Mouse (Mus musculus) gastrocnemius, postnatal 14 days (tissue): ENCODE results near the gene Lhx5. TPM values are rescaled to one million over a fixed set of nuclear protein-coding genes. Genes with fewer than 3 reads are reported as not detected.

Experiments used
- DNase-seq: peaks from one replicate; pipeline ENCODE4 v3.0.0; 2021; ENCODE audit warnings: mixed read lengths
- intact Hi-C: fragments of 180-260 bp; cut with DNase I; formaldehyde crosslinking; loops from one replicate; pipeline ENCODE4 v1.15.1; 2025; ENCODE audit warnings: low total_unique reads
- long read RNA-seq, 2 experiments: library from polyadenylated mRNA; stranded (forward); transcript quantifications; one replicate each; pipeline ENCODE4 v2.0.0; 2021
- total RNA-seq, 2 experiments: library from RNA; stranded (reverse); gene quantifications; 2 replicates each; pipeline ENCODE4 v1.2.3; 2021

Lhx5 gene
- not detected for total RNA-seq
- long read RNA-seq, experiment 1: 0 reads
- long read RNA-seq, experiment 2: 0 reads

DNA sequence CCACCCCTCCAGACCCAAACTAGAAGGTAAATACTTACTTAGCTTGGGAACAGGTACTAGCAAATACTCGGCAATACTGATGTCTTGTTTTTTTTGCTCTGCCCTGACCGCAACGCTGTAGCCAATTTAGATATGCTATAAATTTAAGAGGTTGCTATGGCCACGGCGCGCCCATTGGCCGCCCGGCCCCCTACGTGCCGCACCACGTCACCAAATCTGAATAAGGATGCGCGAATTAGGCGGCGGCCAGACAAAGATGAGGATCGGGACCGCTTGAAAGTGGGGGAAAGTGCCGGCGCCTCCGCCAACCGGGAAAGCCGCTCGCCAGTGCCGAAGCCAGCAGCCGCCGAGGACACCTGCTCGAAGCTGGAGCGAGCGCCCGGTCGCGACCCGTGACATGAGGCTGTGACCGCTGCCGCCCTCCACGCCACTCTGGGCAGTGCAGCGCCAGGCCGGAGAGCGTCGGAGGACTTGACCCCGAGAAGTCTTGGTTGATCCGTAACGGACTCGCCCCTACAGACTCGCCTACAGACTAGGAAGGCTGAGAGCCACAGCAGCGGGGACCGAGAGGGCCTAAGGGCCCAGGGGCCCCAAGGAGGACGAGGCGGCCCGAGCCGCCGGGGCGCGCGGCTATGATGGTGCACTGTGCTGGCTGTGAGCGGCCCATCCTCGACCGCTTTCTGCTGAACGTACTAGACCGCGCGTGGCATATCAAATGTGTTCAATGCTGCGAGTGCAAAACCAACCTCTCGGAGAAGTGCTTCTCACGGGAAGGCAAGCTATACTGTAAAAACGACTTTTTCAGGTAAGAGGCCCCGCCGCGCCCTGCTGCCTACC, at the start of gene Lhx5:
Gene Lhx5, plus strand, starts transcription at position 51 of the 837 bp plus-strand sequence.
- no peak for DNase-seq
- intact Hi-C loops: no loop called here

DNA sequence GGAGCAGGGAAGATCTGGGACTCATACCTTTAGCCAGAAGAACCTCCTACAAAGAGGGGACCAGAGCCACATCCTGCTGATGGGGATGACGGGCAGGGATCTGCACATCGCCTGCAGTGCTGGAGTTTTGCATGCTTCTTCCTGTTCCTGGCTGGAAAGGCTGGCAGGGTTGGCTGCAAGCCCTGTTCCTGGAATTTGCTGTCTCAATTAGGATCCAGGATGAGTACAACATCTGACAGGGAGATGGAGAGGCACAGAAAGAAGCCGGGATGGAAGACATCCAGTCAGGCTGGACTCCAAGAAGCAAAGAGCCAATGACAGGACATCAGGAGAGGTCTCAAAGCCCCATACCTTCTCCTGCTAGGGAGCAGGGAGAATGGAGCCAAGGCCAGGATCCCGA, 45.1 kb upstream of the Lhx5 start:
- no peak for DNase-seq
- intact Hi-C loops: no loop called here

DNA sequence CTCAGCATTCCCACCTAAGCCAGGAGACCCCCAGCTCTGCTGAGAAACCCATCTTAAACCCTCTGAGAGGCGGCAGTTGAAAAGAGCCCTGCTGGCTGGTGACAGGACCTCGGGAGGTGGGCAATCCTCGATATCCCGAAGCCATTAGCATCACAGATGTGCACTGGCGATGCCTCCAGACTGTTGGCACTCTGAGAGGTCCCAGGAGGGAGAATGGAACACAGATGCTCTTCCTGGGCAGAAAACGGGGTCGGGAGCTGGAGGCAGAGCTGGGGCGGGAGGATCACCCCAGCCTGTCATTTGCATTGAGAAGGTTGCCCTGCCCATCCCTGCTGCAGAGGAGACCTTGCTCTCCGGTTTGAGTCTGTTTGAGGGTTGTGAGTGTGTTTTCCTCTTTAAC, 42.7 kb upstream of the Lhx5 start:
- intact Hi-C loops: no loop called here
- no peak for DNase-seq

DNA sequence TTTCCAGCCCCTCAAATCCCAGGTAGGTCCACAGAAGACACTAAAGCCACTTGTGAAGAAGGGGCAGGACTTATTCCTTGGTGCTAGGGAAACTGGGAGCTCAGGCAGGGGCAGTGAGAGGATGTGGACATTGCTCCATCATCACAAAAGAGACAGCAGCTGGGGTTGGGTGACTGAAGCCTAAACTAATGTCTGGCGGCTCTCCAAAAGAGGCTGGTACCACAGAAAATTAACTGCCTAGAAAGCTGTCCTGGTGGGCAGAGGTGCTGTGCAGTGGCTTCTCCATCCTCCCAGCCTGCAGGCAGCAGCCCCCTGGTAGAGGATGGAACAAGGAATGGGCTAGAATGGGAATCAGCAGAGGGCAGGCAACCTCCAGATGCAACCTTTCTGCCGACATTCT, 41.5 kb upstream of the Lhx5 start:
- no peak for DNase-seq
- intact Hi-C loops: no loop called here

DNA sequence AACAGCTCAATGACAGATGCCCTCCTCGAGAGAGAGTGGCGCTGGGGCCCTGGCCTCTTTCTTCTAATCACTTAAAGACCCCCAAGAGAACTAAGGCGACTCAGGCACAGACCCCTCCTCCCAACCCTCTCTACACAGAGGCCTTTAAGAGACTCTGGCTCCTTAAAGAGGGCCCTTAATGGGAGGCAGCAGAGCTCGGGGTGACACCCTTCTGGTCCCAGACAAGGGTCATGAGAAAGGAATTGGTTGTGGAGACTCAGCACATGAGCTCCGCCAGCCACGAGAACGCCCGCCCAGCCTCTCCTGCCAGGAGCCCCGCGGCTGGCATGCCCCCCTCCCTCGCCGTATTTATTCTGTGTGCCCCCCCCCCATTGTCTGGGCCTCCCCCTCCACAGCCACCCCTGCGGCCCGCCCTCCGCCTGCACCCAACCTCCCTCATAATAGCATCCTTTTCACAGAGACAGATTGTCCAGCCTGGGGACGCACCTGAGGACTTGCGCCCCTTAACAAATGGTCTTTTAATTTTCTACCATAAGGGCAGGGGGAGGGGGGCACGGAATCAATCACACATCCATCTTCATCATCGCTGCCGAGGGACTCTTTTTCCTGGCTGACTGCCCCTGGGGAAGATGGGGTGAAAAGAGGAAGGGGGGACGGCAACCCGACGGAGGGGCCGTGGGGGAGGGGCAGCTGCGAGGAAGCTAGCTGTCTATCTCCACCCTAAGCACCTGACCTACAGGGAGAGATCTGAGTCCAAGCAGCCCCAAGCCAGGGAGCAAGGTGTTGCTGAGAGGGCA, 37.4 kb upstream of the Lhx5 start:
- intact Hi-C loops: no loop called here

DNA sequence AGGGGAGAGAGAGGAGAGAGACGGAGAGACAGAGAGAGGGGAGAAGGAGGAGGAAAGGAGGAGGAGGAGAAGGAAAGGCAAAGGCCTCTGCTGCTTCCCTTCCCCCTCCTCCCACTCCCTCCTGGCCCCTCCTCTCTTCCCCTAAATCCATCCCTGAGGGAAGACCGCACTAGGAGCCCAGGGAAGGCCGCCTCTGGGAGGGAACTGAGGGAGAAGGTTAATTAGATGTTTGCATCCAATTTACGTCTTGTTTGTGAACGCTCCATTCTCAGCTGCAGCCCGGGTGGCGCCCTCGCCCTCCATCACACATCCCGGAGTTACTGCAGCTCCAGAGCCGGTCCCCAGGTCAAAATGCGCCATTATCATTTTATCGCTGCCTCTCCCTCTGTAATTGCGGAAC, 33.5 kb upstream of the Lhx5 start:
- no peak for DNase-seq
- intact Hi-C loops: no loop called here

More for the DNA sequence above, 37.4 kb upstream of the Lhx5 start:
- no peak for DNase-seq

DNA sequence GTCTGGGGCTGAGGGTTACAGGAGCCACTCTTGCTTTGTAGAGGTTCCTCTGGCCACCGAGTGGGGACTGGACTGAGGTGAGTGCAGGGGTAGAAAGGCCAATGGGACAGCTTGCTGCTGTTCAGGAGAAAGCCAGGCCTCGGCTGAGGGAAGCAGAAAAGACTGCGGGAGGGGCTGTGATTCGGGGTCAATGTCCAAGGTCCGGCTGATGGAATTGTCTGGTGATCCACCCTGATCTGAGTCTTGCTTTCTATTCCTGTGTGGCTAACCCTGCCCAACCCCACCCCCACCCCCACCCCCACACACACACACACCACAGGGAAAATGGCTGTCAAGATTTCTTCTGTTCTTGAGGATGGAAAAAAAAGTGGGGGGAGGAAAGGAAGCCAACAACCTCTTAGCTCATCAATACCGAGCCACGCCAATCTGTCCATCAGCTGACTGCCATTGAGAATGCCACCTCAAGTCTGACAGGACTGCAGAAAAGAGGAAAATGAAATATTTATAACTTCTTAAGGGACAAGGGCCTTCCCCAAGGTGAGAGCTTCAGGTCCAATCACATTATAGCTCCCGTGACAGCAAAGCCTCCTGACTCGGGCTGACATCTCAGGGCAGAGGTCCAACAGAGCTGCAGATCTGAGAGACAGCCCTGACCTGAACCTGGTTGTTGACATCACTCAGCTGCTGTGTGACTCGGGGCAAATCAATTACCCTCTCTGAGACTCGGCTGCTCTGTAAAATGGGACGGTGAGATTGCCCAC, 26.5 kb upstream of the Lhx5 start:
- DNase-seq: no peak
- intact Hi-C loops: no loop called here

DNA sequence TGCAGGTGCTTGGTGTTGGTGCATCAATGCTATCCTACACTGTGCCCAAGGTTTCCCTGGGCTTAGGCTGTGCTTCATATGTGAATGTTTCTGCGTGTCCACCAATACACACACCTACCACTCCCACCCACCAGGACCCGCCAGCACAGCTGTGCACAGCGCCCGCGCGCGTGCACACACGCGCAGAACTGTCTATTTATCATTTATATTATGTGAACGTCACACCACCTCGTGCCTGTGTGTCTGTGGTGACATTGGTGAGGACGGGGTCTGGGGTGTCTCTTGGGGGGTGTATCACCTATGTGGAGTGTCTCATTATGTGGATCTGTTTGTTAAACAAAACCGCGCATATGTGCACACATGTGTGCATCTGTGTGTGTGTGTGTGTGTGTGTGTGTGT, 22.6 kb upstream of the Lhx5 start:
- no peak for DNase-seq
- intact Hi-C loops: no loop called here

DNA sequence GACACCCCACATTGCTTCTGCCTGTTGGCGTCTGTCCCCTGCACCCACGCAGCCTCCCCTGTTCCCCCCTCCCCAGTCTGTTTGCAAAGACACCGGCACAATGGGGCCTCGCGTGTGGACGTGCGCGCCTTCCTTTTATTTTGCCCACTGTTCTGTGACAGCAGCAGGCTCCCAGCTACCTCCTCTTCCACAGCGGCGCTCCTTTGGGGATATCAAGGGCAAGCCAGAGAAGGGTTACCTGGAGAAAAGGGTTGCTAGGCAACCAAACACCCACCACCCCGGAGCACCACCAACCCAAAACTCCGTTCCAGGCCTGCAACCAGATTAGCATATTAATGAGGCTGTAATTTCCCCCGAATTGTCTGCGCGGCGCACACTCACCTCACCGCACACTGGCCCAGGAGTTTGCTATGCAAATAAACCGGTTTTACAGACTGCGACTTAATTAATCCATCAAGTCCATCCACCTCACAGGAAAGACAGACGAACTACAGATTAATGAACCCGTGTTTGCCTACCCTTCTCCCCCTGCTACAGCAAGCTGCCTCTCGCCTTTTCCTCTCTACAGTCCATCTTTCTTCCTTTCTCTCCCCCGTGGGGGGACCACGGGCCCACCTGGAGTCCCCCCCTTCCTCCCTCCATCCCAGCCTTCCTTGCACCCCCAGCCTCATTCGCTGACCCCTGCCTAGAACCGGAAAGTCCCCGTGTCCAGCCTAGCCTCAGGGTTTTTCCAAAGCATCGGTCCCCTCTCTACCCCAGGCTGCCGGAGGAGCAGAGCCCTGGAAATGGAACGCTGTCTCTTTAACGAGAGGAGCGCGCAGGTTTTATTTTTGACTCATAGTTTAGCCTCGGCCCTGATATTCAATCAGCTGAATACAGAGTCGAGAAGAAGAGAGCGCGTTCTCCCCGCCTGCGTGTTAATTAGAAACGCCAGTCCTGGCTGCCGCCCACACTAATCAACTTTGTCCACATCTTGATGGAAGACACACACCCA, 21.8 kb upstream of the Lhx5 start:
- intact Hi-C loops: no loop called here
- no peak for DNase-seq

DNA sequence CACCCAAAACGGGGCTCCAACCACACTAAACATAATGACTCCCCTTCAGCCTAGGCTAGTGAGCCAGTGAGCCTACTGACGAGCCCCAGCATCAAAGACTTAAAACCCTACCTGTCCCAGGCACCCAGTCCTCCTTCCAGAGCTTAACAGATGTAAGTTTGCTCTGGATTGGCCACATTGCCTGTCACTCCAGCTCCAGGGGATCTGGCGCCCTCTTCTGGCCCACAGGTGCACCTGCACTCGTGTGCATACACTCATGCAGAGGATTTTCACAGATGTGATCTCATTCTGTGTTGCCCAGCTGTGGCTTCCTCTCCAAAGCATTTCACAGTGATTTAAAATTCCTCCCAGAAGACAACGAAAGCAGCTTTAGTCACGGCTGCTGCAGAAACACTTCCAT, 18.1 kb upstream of the Lhx5 start:
- intact Hi-C loops: no loop called here
- DNase-seq: no peak

DNA sequence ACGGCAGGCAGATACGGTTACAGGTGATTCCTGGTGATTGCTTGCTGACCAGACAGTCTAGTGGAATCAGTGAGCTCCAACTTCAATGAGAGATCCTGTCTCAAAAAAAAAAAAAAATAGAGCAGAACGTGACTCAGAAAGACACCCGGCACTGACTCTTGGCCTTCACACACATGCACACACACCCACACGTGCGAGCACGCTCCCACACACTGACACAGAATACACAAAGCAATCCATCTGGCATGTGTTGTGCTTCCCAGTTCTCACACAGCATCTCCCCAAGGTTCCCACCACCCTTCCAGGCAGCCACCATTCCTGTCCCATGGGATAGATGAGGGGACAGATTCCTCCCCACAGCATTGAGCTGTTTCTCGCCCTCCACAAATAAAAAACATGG, 11.4 kb upstream of the Lhx5 start:
- no peak for DNase-seq
- intact Hi-C loops: no loop called here

DNA sequence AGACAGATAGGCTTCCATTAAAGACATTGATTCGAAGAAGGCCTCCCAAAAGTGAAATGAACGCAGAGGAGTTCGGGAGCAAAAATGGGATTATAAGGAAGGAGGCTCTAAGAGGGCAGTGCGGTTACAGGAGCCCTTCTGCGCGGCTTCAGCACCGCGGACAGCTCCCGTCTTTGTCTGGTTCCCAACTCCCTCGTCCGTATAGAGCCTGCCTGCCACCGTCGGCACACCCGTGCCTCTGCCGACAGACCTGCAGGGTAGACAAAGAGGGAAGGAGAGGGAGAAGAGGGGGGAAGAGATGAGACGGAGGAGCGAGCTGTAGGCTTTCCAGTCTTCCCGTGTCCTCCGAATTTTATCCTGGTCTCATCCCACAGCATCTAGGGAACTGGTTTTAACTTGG, 7.5 kb upstream of the Lhx5 start:
- intact Hi-C loops: no loop called here
- peak; percentile 69 for DNase-seq

DNA sequence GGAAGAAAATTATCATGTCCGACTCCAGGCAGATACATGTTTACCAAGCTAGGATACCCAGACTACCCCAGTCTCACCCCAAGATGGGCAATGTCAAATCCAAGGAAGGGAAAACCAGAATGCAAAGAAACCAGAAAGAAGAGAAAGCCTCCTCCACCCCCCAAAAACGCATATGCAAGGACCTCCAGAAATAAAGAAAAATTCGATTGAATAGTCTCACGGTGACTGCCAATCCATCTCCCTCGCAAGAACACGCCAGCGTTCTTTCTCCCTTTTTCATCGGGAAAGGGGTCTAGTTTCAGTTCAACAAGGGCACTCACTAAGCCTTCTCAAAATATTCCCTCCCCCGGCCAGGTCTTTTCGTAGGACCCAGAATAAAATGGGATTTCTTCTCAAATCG, 6.8 kb upstream of the Lhx5 start:
- no peak for DNase-seq
- intact Hi-C loops: no loop called here

DNA sequence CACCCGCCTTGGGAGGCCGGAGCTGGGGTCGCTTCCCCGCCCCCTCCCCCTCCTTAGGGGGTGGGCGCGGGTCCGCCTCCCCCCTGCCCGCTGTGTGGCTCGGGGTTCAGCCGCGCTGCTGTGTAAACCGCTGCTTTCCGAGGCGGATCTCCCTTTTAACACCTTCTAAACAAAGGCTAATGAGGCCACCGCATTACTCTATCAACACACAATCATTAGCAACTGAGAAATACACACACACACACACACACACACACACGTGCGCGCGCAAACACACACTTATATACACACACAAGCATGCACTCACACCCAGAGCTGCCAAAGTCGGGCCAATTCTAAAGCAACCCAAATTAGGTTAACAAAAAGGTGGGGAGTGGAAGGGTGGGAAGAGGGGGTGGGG, 5.8 kb upstream of the Lhx5 start:
- intact Hi-C loops: no loop called here
- no peak for DNase-seq

DNA sequence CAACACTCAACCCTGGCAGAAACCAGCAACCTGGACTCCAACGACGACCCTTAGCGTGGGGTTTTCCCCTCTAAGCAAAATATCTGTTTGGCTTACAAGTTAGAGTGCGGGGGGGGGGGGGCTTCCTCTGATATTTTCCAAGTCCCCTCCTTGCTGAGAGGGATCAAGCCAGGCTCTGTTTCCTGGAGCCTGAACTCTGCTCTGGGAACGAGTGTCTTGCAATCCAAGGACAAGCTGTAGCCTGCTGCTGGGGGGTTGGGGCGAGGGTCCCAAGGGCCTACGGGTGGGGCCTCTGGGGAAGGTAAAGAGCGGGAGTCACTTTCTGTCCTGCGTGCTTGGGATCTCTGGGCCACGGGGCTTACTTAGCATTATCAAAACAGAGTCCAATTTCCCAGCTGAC, 4.9 kb upstream of the Lhx5 start:
- DNase-seq: no peak
- intact Hi-C loops: no loop called here

DNA sequence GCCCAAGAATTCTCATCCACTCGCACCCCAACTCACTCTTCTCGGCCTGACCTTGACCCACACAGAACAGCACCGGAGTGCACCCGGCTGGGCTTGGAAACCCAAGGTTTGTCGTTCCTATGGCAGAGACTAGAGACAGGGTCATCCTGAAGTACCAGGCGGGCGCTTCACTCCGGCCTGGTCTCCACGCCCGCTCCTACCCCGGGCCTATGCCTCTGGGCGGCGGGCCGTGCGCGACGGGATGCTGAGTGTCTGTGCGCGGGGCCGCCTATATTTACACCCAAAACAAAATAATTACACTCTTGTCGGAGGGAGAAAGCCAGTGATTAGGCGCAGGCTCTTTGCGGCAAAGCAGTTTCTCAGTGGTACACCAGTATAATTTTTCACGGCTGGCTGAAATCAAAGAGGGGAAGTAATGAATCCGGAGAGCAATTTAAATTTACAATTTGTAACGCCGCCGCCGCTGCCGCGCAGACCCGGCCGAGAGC, 4.0 kb upstream of the Lhx5 start:
- intact Hi-C loops: no loop called here
- no peak for DNase-seq

DNA sequence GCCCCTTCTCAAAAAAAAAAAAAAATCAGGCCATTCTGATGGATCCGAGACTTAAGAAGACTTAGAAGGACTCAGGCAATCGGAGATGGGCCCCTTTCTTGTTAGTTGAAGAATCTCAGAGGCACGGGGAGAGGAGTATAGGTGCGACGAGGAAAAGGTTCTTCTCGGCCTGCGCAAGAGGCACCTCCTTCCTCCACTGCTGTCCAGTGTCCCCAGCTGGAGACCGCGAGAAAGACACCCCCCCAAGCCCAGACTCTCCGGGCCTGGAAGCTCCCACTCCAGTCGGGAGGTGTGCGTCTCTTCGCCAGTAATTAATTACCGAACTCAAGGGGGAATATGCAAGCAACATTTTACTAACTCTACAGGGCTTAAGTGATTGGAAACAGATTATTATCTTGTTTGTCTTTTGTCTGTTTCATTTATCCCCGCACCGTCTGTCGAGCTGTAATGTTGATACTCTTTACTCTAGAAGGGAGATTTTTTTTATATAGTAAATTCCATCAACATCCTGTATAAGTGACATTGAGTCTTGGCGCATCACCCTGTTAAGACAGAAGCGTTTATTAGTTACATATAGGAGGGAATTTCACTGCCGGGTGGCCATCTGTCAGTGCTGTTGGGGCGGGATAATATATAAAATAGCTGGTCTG, 3.2 kb upstream of the Lhx5 start:
- DNase-seq: no peak
- intact Hi-C loops: no loop called here

DNA sequence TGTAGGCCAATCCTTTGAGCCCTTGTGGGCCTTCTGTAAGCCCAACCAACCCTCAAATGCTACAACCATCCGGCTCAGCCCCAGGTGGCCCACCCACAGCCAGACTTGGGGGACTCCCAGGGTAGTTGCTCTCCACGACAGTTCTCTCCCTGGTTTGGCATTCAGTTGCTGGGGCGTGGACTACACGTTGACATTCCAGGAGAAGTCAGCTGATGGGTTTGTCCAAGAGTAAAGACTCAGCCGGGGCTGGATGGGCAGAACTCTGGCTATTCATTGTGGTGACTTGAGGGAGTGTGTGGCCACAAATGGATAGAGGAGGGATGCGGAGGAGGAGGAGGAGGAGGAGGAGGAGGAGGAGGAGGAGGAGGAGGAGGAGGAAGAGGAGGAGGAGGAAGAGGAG, 2.5 kb upstream of the Lhx5 start:
- no peak for DNase-seq
- intact Hi-C loops: no loop called here

DNA sequence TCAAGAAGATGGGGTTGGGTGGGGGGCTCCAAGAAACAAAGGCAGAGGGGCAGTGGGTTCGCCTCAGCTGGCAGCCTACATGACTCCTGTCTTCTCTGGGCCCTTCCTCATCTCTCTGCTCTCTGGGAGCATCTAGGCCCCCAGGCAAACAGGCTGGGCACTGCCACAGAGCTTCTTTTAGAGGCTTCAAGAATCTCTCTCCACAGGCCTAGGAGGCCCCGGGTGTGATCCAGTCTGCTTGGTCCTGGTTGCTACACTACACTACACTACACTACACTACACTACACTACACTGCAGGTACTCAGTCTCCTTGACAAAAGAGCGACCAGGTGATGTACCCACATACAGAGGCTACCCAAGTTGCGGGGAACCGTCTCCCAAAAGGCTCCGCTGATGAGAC, 1.8 kb upstream of the Lhx5 start:
- intact Hi-C loops: no loop called here
- no peak for DNase-seq
